Mouse (Mus musculus) neural tube, embryonic 11.5 days (tissue): Measurements from ENCODE around the gene Tomm40l. TPM values are rescaled to one million over a fixed set of nuclear protein-coding genes. Genes with fewer than 3 reads are reported as not detected.
A peak's percentile ranks its signal among the peaks of the same experiment; 100 is the strongest.

Source experiments
- ATAC-seq: fragments of 200-750 bp; cut with Nextera tagmentation; 2 replicates; pipeline ENCODE4 v1.8.0; 2017; ENCODE audit warnings: moderate number of reproducible peaks, mild to moderate bottlenecking, moderate TSS enrichment, moderate library complexity; ENCODE audit not compliant: insufficient read depth, low FRiP score, low TSS enrichment
- DNase-seq: peaks from one replicate; pipeline ENCODE4 v3.0.0-alpha.2; 2015; ENCODE audit warnings: low spot score
- H3K27ac ChIP-seq: fragments of 300-500 bp; sonication (generic); 2 replicates; pipeline ENCODE4 v1.5.1; 2014; ENCODE audit warnings: low read depth, mild to moderate bottlenecking, low read length
- H3K27me3 ChIP-seq: fragments of 300-500 bp; sonication (generic); 2 replicates; pipeline ENCODE4 v1.6.1; 2014; ENCODE audit warnings: mild to moderate bottlenecking, low read length, mixed read lengths; ENCODE audit not compliant: control insufficient read depth, insufficient read depth
- H3K36me3 ChIP-seq: fragments of 300-500 bp; sonication (generic); 2 replicates; pipeline ENCODE4 v1.6.1; 2014; ENCODE audit warnings: mild to moderate bottlenecking, low read length, moderate library complexity, mixed read lengths; ENCODE audit not compliant: control insufficient read depth, insufficient read depth
- H3K4me1 ChIP-seq: fragments of 300-500 bp; sonication (generic); 2 replicates; pipeline ENCODE4 v1.6.1; 2014; ENCODE audit warnings: low read length, mixed read lengths; ENCODE audit not compliant: control insufficient read depth, insufficient read depth
- H3K4me2 ChIP-seq: fragments of 300-500 bp; sonication (generic); 2 replicates; pipeline ENCODE4 v1.6.1; 2014; ENCODE audit warnings: low read depth, mild to moderate bottlenecking, moderate library complexity
- H3K4me3 ChIP-seq: fragments of 300-500 bp; sonication (generic); 2 replicates; pipeline ENCODE4 v1.5.1; 2014; ENCODE audit warnings: low read depth, low read length
- H3K9ac ChIP-seq: fragments of 300-500 bp; sonication (generic); 2 replicates; pipeline ENCODE4 v1.6.1; 2014; ENCODE audit warnings: mild to moderate bottlenecking, low read length
- H3K9me3 ChIP-seq: fragments of 300-500 bp; sonication (generic); 2 replicates; pipeline ENCODE4 v1.6.1; 2016; ENCODE audit warnings: low read length; ENCODE audit not compliant: control insufficient read depth
- WGBS: fragments of 180-500 bp; shearing (Covaris S2); extraction: QIAGEN DNeasy Blood & Tissue Kit; methylation state at CpG from one replicate; pipeline ENCODE4 v1.1.7; 2014; 5-methylcytosine and 5-hydroxymethylcytosine counted together
- polyA plus RNA-seq: library from polyadenylated mRNA; unstranded; fragments of >200 nt; fragmentation: Nextera tagmentation; extraction: Ambion mirVana; gene quantifications from 2 replicates; pipeline ENCODE4 v1.2.1, GENCODE M21; 2014

Tomm40l gene
- polyA plus RNA-seq, 1 experiment from 2014 or later, result 36.6 TPM

- H3K4me3 ChIP-seq, result no peak within 1 kb of the TSS
- no peak within 1 kb of the TSS for H3K9ac ChIP-seq
- 0 out of 2 replicates have a peak, but pooled peaks cover 4% of the 10 kb centered on the region for H3K4me1 ChIP-seq
- H3K36me3 ChIP-seq, result no peaks in the 10 kb centered on the region
- ATAC-seq (no peak), DNase-seq (no peak)
- no peaks in the 10 kb centered on the region for H3K9me3 ChIP-seq
- WGBS, result 73% methylated on average over 5 of the region's 5 CpGs
- H3K4me2 ChIP-seq, result no peak within 1 kb of the TSS
- no peak within 1 kb of the TSS for H3K27ac ChIP-seq
- no peaks in the 10 kb centered on the region for H3K27me3 ChIP-seq
Measured at GRCm38 (mm10) chr1:171224857-171225256, 2.5 kb upstream of the Tomm40l start, which contains the start of gene Apoa2. Apoa2 (plus strand) TSS chr1:171225054.

- no peaks in the 10 kb centered on the region for H3K9me3 ChIP-seq
- no peak overlapping the region for H3K9ac ChIP-seq
- no peaks in the 10 kb centered on the region for H3K36me3 ChIP-seq
- H3K27ac ChIP-seq, result no peak overlapping the region
- ATAC-seq, result no peak
- 0 out of 2 replicates have a peak, but pooled peaks cover 4% of the 10 kb centered on the region for H3K4me1 ChIP-seq
- DNase-seq, result no peak
- H3K27me3 ChIP-seq, result no peaks in the 10 kb centered on the region
- no peak overlapping the region for H3K4me3 ChIP-seq
- H3K4me2 ChIP-seq, result no peak overlapping the region
- 94% methylated on average over 2 of the region's 2 CpGs for WGBS
Measured at GRCm38 (mm10) chr1:171223796-171224195, 1.5 kb upstream of the Tomm40l start.

- WGBS, result 90% methylated on average over 6 of the region's 6 CpGs
- no peak overlapping the region for H3K9ac ChIP-seq
- no peak overlapping the region for H3K27ac ChIP-seq
- H3K4me1 ChIP-seq, result 0 out of 2 replicates have a peak, but pooled peaks cover 4% of the 10 kb centered on the region
- H3K4me2 ChIP-seq, result peak overlapping the region; percentile 35
- ATAC-seq (no peak), DNase-seq (no peak)
- no peaks in the 10 kb centered on the region for H3K36me3 ChIP-seq
- no peaks in the 10 kb centered on the region for H3K27me3 ChIP-seq
- no peaks in the 10 kb centered on the region for H3K9me3 ChIP-seq
- H3K4me3 ChIP-seq, result peak overlapping the region; percentile 23
Measured at GRCm38 (mm10) chr1:171223168-171223567, 854 bp upstream of the Tomm40l start.

- H3K4me1 ChIP-seq, result 0 out of 2 replicates have a peak, but pooled peaks cover 4% of the 10 kb centered on the region
- peak overlapping the region; percentile 50 for H3K4me3 ChIP-seq
- H3K27ac ChIP-seq, result no peak overlapping the region
- no peak; the same call in 1 of the 2 replicates for ATAC-seq
- no peaks in the 10 kb centered on the region for H3K36me3 ChIP-seq
- 5% methylated on average over 22 of the region's 22 CpGs for WGBS
- peak overlapping the region; percentile 56 for H3K4me2 ChIP-seq
- H3K9ac ChIP-seq, result peak overlapping the region; percentile 44
- no peaks in the 10 kb centered on the region for H3K9me3 ChIP-seq
- H3K27me3 ChIP-seq, result no peaks in the 10 kb centered on the region
- DNase-seq, result peak; percentile 14
Measured at GRCm38 (mm10) chr1:171221281-171222193, 777 bp downstream of the Tomm40l start.

GRCm38 (mm10) chr1:171220871-171221270, 1.4 kb downstream of the Tomm40l start:
- H3K4me3 ChIP-seq, result no peak overlapping the region

GRCm38 (mm10) chr1:171216241-171216955, 5.9 kb downstream of the Tomm40l start:
- Histone ChIP-seq H3K27me3 (no peaks in the 10 kb centered on the region), H3K4me2 (no peak overlapping the region), H3K4me1 (0 out of 2 replicates have a peak, but pooled peaks cover under 1% of the 10 kb centered on the region), H3K36me3 (no peaks in the 10 kb centered on the region), H3K27ac (no peak overlapping the region), H3K4me3 (no peak overlapping the region), H3K9ac (no peak overlapping the region), H3K9me3 (no peaks in the 10 kb centered on the region)
- DNase-seq (no peak), ATAC-seq (no peak)
- 90% methylated on average over 18 of the region's 18 CpGs for WGBS

More at GRCm38 (mm10) chr1:171220871-171221270, 1.4 kb downstream of the Tomm40l start:
- H3K4me1 ChIP-seq, result 0 out of 2 replicates have a peak, but pooled peaks cover 4% of the 10 kb centered on the region
- H3K27me3 ChIP-seq, result no peaks in the 10 kb centered on the region
- H3K27ac ChIP-seq, result no peak overlapping the region
- 8% methylated on average over 10 of the region's 10 CpGs for WGBS
- no peaks in the 10 kb centered on the region for H3K9me3 ChIP-seq
- peak; percentile 83 for DNase-seq
- peak overlapping the region; percentile 56 for H3K4me2 ChIP-seq
- H3K36me3 ChIP-seq, result no peaks in the 10 kb centered on the region
- H3K9ac ChIP-seq, result no peak overlapping the region
- peak; percentile 24; the same call in 1 of the 2 replicates for ATAC-seq

- no peak for DNase-seq
- H3K9ac ChIP-seq, result no peak within 1 kb of the TSS
- H3K4me1 ChIP-seq, result no peaks in the 10 kb centered on the region
- no peak for ATAC-seq
- no peaks in the 10 kb centered on the region for H3K9me3 ChIP-seq
- H3K27me3 ChIP-seq, result no peaks in the 10 kb centered on the region
- no peak within 1 kb of the TSS for H3K4me3 ChIP-seq
- 75% methylated on average over 10 of the region's 10 CpGs for WGBS
- H3K27ac ChIP-seq, result no peak within 1 kb of the TSS
- no peaks in the 10 kb centered on the region for H3K36me3 ChIP-seq
- no peak within 1 kb of the TSS for H3K4me2 ChIP-seq
Measured at GRCm38 (mm10) chr1:171213801-171214496, 8.4 kb downstream of the Tomm40l start, which contains the start of gene Nr1i3. Nr1i3 (plus strand) TSS chr1:171213970.

GRCm38 (mm10) chr1:171212854-171213253, 9.5 kb downstream of the Tomm40l start:
- no peak for DNase-seq
- H3K4me2 ChIP-seq, result no peak overlapping the region
- H3K4me1 ChIP-seq, result no peaks in the 10 kb centered on the region
- H3K9me3 ChIP-seq, result no peaks in the 10 kb centered on the region
- H3K27ac ChIP-seq, result no peak overlapping the region
- H3K36me3 ChIP-seq, result no peaks in the 10 kb centered on the region
- 72% methylated on average over 3 of the region's 3 CpGs for WGBS
- H3K9ac ChIP-seq, result no peak overlapping the region
- no peak for ATAC-seq
- no peaks in the 10 kb centered on the region for H3K27me3 ChIP-seq
- H3K4me3 ChIP-seq, result no peak overlapping the region
